Mouse (Mus musculus) 416B (cell line): ENCODE results near the gene Shq1.

Experiments
- DNase-seq: peaks from one replicate; pipeline ENCODE4 v3.0.0; 2011; ENCODE audit warnings: low read depth

Shq1 gene

DNA sequence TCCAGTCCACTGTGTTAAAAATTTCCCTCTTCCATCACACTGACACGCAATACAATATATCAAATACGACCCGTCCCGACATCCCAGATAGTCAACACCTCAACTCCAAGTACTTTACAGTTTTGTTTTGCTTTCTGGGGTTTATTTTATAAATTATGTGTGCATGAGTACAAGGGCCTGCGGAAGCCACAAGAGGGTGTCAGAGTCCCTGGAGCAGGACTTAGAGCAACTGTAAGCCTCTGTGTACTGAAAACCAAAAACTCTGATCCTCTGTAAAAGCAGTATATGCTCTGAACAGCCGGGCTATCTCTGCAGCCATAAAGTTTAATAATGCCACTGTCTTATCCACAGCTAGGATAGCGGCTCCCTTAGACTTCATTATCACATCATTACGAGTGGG, 3.3 kb downstream of the Shq1 start:
- peak; percentile 18 for DNase-seq

- peak; percentile 12 for DNase-seq
These were observed 8.7 kb downstream of the Shq1 start for GRCm38 (mm10) chr6:100662224-100662623.

DNA sequence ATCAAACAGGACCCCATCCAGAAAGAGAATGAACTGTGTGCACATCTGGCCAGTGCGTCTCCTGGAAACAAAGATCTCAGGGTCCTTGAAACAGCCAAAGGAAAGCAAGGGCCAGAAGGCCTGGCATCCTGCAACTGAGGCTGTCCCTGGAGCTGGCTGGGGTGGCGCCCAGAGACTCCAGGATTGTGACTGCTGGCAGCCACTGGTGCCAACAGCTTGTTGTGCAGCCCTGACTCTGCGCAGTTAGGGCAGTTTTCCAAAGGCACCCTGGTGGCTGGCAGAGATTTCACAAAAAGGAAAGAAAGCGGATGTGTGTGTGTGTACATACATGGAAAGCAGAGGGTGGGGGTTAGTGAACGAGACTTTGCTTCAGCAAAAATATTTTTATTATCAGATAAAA, 10.6 kb downstream of the Shq1 start:
- DNase-seq, result no peak

GRCm38 (mm10) chr6:100652535-100652934, 18.4 kb downstream of the Shq1 start:
- DNase-seq, result no peak

GRCm38 (mm10) chr6:100647196-100647595, 23.8 kb downstream of the Shq1 start:
- DNase-seq, result peak; percentile 49

DNA sequence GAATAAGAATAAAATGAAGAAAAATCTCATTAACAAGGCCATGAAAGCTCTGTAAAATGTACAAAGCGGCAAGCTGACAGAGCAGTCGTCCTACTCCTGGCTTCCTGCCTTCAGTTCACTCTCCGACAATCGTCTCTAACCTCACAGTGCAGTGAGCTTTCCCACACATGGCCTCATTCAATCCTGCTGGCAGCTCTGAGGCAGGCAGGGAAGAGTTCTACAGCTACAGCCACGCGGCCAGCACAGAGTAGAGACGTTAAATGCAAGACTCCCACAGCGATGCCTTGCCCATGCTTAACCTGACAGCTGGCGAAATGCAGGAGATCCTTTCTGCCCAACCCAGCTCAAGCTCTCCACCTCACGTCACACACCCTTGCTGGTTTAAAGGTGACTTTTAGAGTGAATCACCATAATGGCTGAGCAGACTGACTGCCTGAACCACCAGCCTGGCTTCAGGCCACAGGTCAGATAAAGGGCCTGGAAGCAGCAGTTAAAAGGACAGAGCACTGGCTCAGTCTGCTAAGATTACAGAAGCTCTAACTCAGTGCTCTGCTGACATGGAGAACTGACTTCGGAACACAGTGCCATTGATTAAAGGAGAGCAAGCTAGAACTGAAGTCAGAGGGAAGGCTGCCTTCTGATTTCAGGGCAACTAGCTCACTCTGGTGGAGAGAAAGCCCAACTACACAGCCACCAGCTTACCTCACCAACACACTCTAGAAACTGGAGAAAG, 25.3 kb downstream of the Shq1 start:
- peak; percentile 53 for DNase-seq

DNA sequence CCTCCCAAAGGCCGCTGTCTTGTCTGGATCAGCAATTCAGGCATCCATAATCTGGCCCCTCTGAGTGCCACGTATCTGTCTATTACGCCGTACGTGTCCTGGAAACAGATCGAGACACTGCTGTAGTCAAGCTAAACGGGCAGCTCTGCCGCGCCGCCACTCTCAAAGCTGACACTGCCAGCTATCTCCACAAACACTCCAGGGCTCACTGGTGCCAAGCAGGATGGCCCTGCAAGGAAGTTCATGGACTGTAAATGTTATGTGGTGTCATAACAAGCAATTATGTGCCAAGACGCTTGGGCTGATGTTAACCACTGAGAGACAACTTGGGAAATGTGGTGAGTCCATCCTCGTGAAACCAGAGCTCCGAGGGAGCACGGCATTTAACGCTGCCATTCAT, 26.3 kb downstream of the Shq1 start:
- no peak for DNase-seq

DNA sequence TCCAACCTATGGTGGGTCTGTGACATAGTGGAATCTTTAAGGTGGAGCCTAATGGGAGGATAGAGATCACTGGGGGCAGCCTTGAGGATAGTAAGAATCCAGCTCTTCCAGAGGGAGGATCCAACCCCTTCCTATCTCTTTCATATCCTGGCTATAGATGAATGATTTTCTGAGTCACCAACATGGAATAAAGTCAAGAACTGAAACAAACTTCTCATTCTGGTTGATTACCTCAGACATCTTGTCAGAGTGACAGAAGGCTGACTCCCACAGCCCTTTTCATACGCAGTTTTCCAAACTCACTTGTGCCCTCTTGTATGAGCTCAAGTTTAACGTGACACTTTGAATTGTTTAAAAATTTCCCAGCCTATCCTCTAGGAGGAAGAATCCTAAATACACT, 28.2 kb downstream of the Shq1 start:
- DNase-seq, result no peak

DNA sequence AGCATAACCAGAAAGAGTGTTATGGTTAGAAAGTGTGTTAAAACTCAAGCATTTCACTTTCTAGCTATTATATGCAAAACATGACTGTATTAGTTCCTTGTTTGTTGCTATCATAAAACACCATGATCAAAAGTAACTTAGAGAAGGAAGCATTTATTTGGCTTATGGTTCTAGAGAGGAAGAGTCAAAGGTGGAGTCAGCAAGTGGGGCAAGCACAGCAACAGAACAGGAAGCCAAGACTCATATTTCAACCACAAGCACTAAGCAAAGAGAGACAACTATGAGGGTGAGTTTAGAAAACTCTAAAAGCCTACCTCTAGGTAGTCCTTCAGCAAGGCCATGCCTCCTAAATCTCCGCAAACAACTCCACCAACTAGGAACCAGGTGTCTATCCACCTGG, 30.4 kb downstream of the Shq1 start:
- peak; percentile 64 for DNase-seq

GRCm38 (mm10) chr6:100629086-100629485, 41.9 kb downstream of the Shq1 start:
- DNase-seq, result no peak

GRCm38 (mm10) chr6:100628223-100628622, 42.7 kb downstream of the Shq1 start:
- no peak for DNase-seq

- no peak for DNase-seq
These were observed 47.0 kb downstream of the Shq1 start for GRCm38 (mm10) chr6:100623922-100624321.

DNA sequence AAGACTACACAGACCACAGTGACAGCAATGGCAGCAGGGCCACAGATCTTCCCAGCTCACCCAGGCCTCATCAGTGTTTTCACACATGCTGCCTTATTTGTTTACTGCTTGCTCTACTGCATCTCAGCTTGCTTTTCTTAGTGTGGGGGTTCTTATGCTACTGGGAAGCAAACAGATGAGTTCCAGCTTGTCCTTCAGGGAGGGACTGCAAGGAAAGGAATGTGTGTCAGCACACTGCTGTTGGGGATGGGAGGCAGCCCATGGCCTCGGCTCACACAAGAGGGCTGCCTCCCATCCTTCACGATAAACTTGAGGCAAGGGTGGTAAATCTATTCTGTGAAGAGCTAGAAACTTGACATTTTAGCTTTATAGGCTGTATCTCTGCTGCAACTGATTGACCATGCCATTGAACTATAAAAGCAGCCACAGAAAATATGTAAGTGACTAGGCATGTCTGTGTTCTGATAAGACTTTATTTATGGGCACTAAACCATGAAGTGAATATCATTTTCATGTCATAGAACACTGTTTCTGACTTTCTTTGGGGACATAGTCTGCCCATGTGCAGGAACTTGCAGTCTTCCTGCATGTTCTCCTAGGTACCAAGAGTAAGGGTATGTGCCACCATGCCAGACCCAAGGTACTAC, 48.0 kb downstream of the Shq1 start:
- DNase-seq, result no peak

- peak; percentile 65 for DNase-seq
These were observed 50.5 kb downstream of the Shq1 start for GRCm38 (mm10) chr6:100620411-100620810.

GRCm38 (mm10) chr6:100619309-100619708, 51.6 kb downstream of the Shq1 start:
- DNase-seq, result no peak

DNA sequence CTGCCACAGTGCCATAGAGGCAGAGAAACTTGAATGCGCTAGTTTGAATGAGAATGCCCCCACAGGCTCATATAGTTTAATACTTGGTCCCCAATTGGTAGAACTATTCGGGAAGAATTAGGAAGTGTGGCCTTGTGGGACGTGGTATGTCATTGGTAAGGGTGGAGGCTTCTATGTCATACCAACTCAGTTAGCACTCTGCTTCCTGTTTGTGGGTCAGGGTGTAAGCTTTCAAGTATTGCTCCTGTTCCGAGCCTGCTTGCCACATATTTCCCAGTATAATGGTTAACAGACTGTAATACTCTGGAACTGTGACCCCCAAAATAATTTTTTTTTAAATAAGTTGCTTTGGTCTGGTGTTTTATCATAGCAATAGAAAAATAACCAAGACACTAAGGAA, 54.8 kb downstream of the Shq1 start:
- peak; percentile 61 for DNase-seq

DNA sequence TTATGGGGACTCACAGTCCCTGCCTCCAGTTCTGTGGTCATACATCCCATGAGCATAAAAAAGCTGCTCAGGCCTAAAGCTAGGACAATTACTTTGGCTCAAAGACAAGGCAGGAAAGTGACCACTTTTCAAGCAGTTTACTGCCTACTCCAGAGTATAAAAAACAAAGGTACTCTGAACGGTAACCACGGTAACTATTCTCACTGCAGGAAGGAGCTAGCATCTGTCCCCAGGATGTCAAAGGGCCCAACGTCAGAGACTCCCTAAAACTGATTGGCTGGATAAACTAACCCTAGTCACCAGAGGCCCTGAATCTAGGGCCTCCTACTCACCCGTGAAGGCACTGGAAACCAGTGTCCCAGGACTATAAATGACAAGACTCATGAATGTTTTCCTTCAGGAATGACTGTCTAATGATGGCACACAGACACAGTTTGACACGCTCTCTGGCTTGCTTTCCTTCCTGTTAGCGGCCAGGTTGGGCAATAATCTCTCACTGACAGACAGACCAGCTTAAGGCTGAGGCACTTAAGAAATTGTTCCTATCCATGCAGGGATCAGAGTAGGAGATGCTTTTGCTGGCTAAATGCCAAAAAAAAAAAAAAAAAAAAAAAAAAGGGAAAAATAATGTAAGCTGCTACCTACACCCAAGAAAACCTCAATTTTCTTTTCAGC, 57.2 kb downstream of the Shq1 start:
- peak; percentile 64 for DNase-seq

DNA sequence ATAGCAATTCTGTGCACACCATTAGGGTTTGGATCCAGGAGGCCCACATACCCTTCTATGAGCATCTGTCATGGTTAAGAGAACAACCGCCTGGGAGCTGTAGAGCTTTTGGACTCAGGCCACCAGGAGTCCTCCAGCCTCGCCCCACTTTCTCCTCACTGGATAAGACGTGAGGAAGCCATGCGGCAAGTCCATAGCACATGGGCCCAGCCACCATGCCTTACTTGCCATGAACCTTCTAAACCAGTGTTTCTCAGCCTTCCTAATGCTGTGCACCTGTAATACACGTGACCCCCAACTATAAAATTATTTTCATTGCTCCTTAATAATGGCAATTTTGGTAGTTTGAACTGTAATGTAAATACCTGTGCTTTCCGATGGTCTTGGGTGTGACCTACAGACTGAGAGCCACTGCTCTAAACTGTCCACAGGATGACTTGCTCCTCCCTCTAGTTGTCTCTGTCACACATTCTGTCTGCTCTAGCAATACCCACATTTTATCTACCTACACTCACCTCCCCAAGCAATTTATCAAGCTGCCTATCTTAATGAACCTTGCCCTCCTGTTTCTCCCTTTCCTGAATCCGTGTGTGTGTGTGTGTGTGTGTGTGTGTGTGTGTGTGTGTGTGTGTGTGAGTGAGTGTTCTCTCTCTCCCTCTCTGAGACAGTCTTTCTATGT, 59.9 kb downstream of the Shq1 start:
- DNase-seq, result no peak

DNA sequence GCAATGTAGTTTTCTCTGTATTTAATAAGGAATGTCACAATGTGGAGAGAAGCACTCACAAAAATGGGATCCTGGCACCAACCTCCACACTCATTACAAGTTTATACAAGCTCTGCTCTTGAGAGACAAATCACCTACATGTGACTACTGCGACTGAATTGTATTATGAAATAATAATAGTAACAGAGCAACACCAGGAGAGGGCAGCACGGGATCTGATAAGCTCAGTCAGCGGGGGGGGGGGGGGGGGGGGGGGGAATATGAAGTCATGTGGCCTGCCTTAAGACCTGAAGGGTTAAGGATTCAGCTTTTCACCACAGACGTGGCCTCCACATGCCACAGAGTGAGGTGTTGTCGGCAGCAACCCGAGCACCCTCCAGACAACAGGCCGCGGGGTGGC, 60.8 kb downstream of the Shq1 start:
- DNase-seq, result peak; percentile 67

- no peak for DNase-seq
These were observed 61.7 kb downstream of the Shq1 start for GRCm38 (mm10) chr6:100609256-100609655.

DNA sequence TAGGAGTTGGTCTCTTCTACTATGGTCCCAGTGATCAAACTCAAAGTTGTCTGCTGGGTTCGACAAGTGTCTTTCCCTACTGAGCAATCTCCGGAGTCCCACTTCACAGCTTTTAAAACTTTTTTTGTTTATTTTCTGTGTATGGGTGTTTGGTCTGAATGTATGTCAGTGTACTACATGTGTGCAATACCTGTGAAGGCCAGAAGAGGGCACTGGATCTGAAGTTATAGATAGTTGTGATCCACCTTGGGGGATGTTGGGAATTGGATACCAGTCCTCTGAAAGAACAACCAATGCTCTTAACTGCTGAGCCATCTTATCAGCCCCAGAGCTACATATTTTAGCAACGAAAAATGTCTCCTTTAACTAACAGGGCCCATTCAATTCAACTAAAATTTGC, 62.5 kb downstream of the Shq1 start:
- peak; percentile 65 for DNase-seq

DNA sequence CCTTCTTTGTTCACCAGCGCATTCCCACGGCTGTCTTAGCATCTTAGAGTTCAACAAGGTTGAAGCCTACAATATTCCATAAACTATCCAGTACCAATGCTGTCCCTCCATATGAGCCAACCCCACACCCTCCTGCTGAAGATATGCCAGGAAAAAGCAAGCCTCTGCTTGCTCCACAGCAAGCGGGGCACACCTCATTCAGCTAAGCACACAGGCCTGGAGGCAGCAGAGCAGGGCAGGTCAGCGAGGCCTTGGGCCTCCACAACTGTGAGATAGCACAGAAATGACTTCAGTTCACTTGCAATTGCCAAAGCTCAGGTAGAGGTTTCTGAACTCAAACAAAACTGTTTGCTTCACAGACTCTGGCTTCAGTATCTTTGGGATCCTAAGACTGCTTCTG, 64.2 kb downstream of the Shq1 start:
- DNase-seq, result no peak

- no peak for DNase-seq
These were observed 67.3 kb downstream of the Shq1 start for GRCm38 (mm10) chr6:100603702-100604101.
